Mouse (Mus musculus) liver, embryonic 14.5 days (tissue): Measurements from ENCODE around the gene Zwilch.

Source experiments
- CTCF ChIP-seq: IDR thresholded peaks from 2 replicates; pipeline ENCODE4 v1.5.1; 2016; ENCODE audit warnings: antibody characterized with exemption, low read depth, control low read depth
- EP300 ChIP-seq: IDR thresholded peaks from 2 replicates; pipeline ENCODE4 v1.6.1; 2016; ENCODE audit warnings: antibody characterized with exemption, low read depth

GRCm38 (mm10) chr9:64122601-64123000 lies 50.3 kb downstream of the Zwilch start:
- no peak for TF ChIP-seq CTCF
- TF ChIP-seq EP300, result no peak
